Mouse (Mus musculus) hindbrain, embryonic 11.5 days (tissue): ENCODE data around the gene Cnih2. TPM values are rescaled to one million over a fixed set of nuclear protein-coding genes. Genes with fewer than 3 reads are reported as not detected.
A peak's percentile ranks its signal among the peaks of the same experiment; 100 is the strongest.

ENCODE experiments used
- ATAC-seq: fragments of 200-750 bp; cut with Nextera tagmentation; 2 replicates; pipeline ENCODE4 v1.8.0; 2017; ENCODE audit warnings: mild to moderate bottlenecking, moderate TSS enrichment, moderate library complexity; ENCODE audit not compliant: low FRiP score
- DNase-seq: peaks from one replicate; pipeline ENCODE4 v3.0.0-alpha.2; 2015; ENCODE audit warnings: low spot score
- H3K27ac ChIP-seq: fragments of 300-500 bp; sonication (generic); 2 replicates; pipeline ENCODE4 v1.5.1; 2014; ENCODE audit warnings: mild to moderate bottlenecking, low read depth, low read length
- H3K27me3 ChIP-seq: fragments of 300-500 bp; sonication (generic); 2 replicates; pipeline ENCODE4 v1.6.1; 2014; ENCODE audit warnings: mild to moderate bottlenecking, low read length, moderate library complexity, mixed read lengths; ENCODE audit not compliant: control insufficient read depth, insufficient read depth
- H3K36me3 ChIP-seq: fragments of 300-500 bp; sonication (generic); 2 replicates; pipeline ENCODE4 v1.6.1; 2014; ENCODE audit warnings: mild to moderate bottlenecking, low read length, moderate library complexity, mixed read lengths; ENCODE audit not compliant: control insufficient read depth, insufficient read depth
- H3K4me1 ChIP-seq: fragments of 300-500 bp; sonication (generic); replicated peaks from 2 replicates; pipeline ENCODE4 v1.6.1; 2014; ENCODE audit warnings: low read length, mixed read lengths; ENCODE audit not compliant: control insufficient read depth, insufficient read depth
- H3K4me2 ChIP-seq: fragments of 300-500 bp; sonication (generic); replicated peaks from 2 replicates; pipeline ENCODE4 v1.6.1; 2014; ENCODE audit warnings: mild to moderate bottlenecking, low read depth, low read length
- H3K4me3 ChIP-seq: fragments of 300-500 bp; sonication (generic); 2 replicates; pipeline ENCODE4 v1.5.1; 2014; ENCODE audit warnings: low read depth, low read length
- H3K9ac ChIP-seq: fragments of 300-500 bp; sonication (generic); 2 replicates; pipeline ENCODE4 v1.6.1; 2014; ENCODE audit warnings: low read depth, low read length
- H3K9me3 ChIP-seq: fragments of 300-500 bp; sonication (generic); 2 replicates; pipeline ENCODE4 v1.6.1; 2016; ENCODE audit warnings: low read length; ENCODE audit not compliant: control insufficient read depth
- WGBS: fragments of 180-500 bp; shearing (Covaris S2); extraction: QIAGEN DNeasy Blood & Tissue Kit; methylation state at CpG from one replicate; pipeline ENCODE4 v1.1.7; 2014; 5-methylcytosine and 5-hydroxymethylcytosine counted together
- polyA plus RNA-seq: library from polyadenylated mRNA; unstranded; fragments of >200 nt; fragmentation: Nextera tagmentation; extraction: Ambion mirVana; gene quantifications from 2 replicates; pipeline ENCODE4 v1.2.1, GENCODE M21; 2014

The Cnih2 gene
- polyA plus RNA-seq, 1 experiment from 2014 or later, result 128 TPM

DNA sequence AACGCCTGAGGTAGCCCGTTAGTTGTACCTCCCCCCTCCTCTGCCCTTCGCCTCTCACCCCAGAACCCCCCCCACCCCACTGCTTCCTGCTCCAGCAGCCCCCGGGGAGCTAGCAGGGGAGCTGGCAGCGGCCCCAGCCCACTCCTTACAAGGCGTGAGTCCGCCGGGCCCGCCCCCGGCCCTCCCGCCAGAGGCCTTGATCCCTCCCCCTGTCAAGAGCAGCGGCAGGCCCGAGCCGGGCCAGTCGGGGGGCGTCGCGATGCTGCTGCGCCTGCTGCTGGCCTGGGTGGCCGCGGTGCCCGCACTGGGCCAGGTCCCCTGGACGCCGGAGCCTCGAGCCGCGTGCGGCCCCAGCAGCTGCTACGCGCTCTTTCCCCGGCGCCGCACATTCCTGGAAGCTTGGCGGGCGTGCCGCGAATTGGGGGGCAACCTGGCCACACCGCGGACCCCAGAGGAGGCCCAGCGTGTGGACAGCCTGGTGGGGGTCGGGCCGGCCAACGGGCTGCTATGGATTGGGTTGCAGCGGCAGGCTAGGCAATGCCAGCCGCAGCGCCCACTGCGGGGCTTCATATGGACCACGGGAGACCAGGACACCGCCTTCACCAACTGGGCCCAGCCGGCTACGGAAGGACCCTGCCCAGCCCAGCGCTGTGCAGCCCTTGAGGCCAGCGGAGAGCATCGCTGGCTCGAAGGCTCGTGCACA lies 30.3 kb downstream of the Cnih2 start, which contains the start of gene Cd248:
Cd248 (plus strand) TSS at position 212 of the 703 bp plus-strand sequence.
- ATAC-seq, result no peak
- Histone ChIP-seq H3K27ac (no peak within 1 kb of the TSS), H3K27me3 (peaks cover 22% of the 10 kb centered on the region)

DNA sequence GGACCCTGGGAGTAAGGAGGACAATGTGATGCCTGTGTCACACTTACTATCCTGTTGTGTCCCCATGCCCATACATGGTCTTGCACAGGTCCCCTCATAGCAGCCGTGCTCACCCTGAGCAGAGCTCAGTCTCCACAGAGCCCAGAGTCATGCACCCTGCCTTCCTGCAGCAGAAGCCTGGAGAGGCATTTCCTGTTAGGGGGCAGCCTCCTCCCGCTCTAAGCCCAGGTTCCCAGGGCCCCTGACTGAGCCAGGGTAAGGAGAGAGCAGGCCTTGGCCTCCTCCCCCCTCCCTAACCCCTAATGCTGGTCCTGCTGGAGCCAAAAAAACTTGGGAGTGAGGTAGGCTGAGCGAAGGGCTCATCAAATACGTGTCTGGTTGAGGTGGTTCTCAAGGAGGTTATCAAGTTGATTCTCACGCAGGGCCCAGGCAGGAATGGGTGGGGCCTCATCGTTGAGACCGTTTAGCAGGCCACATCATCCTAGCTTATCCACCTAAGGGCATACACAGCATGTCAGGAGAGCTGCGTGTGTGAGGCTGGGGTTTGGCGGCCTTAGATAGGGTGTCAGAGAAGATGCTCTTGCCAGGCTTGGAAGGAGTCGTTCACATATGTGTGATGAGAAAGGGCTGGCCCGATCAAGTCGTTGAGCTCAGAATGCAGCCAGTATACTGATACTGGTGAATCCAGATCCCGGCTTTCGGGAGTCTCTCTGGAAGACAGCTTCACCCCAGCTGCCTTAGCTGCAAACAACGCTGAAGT lies 31.1 kb downstream of the Cnih2 start:
- peaks cover 22% of the 10 kb centered on the region for H3K27me3 ChIP-seq
- peak overlapping the region; percentile 91 for H3K4me2 ChIP-seq
- no peaks in the 10 kb centered on the region for H3K36me3 ChIP-seq
- 12% methylated on average over 15 of the region's 15 CpGs for WGBS
- H3K4me3 ChIP-seq, result peak overlapping the region; percentile 35
- H3K9ac ChIP-seq, result peak overlapping the region; percentile 62; the same call in 1 of the 2 replicates
- DNase-seq (peak; percentile 47), ATAC-seq (no peak)
- H3K27ac ChIP-seq, result no peak overlapping the region
- peaks cover 32% of the 10 kb centered on the region for H3K4me1 ChIP-seq
- H3K9me3 ChIP-seq, result no peaks in the 10 kb centered on the region

More for the DNA sequence above, 30.3 kb downstream of the Cnih2 start, which contains the start of gene Cd248:
- Histone ChIP-seq H3K4me1 (peaks cover 32% of the 10 kb centered on the region), H3K36me3 (no peaks in the 10 kb centered on the region), H3K9ac (peak within 1 kb of the TSS; percentile 62), H3K9me3 (no peaks in the 10 kb centered on the region), H3K4me3 (peak within 1 kb of the TSS; percentile 35), H3K4me2 (peak within 1 kb of the TSS; percentile 91)
- DNase-seq, result peak; percentile 67
- WGBS, result under 1% methylated on average over 47 of the region's 56 CpGs

DNA sequence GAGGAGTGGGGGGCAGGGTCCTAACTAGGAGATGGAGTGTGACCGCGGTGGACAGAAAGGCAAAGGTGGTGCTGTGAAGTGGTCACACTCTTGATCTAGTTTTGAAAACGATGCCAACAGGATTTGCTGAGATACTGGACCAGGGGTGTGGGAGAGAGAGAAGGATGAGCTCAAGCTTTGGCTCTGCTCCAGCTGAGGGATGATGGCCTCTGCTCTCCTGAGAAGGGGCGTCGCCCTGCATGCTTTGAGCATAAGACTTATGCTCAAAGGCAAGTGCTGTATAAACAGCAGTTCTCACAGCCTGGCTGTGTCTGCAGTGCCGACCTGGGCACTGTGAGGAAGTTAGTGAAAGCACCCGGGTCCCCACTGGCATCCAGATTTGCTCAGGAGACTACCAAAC lies 33.2 kb downstream of the Cnih2 start:
- H3K4me2 ChIP-seq, result no peak overlapping the region
- DNase-seq (no peak), ATAC-seq (no peak)
- 75% methylated on average over 7 of the region's 7 CpGs for WGBS
- H3K4me3 ChIP-seq, result no peak overlapping the region
- H3K9me3 ChIP-seq, result no peaks in the 10 kb centered on the region
- H3K4me1 ChIP-seq, result peaks cover 24% of the 10 kb centered on the region
- no peaks in the 10 kb centered on the region for H3K36me3 ChIP-seq
- no peak overlapping the region for H3K9ac ChIP-seq
- peaks cover 22% of the 10 kb centered on the region for H3K27me3 ChIP-seq
- H3K27ac ChIP-seq, result no peak overlapping the region

DNA sequence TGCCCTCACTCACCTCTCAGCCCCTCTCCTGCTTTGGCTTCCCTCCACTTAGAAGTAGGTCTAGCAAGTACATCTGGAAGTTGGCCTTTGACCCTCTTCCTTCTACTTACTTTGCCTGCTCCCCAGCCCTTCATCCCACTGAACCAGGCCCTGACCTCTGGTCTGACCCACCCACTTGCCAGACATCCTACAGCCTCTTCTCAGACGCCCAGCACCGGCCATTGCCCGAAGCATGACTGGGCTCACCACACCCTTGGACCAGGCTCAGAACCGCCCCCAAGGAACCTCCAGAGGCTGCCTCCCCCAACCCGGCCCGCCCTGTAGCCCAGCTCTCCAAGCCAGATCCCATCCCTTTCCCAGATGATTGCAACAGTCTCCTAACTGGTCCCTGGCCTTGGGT lies 35.9 kb downstream of the Cnih2 start:
- 64% methylated on average over 6 of the region's 6 CpGs for WGBS
- DNase-seq (no peak), ATAC-seq (no peak)
- Histone ChIP-seq H3K4me3 (no peak overlapping the region), H3K9me3 (no peaks in the 10 kb centered on the region), H3K9ac (0 out of 2 replicates have a peak overlapping the region, but pooled peaks have one; percentile 2), H3K27me3 (peaks cover 5% of the 10 kb centered on the region), H3K4me2 (no peak overlapping the region), H3K4me1 (peaks cover 13% of the 10 kb centered on the region), H3K27ac (no peak overlapping the region), H3K36me3 (no peaks in the 10 kb centered on the region)

DNA sequence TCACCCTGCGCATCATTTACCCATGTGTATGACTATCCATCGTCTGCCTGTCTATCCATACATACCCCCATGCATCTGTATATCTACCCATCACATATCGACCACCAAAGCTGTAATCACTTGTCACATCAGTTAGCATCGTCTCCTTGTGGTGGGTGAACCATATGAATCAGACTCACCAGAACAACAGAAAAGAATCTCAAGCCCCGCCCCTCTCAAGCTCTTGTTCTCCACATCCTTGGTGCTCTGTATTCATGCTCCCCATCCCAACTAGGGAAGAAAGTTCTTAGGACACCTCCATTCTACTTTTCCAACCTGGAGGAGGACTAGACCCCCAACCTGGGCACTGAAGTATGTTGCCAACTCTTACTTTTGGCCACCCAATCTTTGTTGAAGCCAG lies 36.3 kb downstream of the Cnih2 start:
- Histone ChIP-seq H3K4me2 (no peak overlapping the region), H3K4me3 (no peak overlapping the region), H3K27ac (no peak overlapping the region), H3K4me1 (peaks cover 9% of the 10 kb centered on the region), H3K9ac (no peak overlapping the region), H3K27me3 (peaks cover 3% of the 10 kb centered on the region), H3K36me3 (no peaks in the 10 kb centered on the region), H3K9me3 (no peaks in the 10 kb centered on the region)
- no peak for ATAC-seq
- DNase-seq, result no peak
- whole genome bisulfite sequencing, result 85% methylated on average over 5 of the region's 5 CpGs

DNA sequence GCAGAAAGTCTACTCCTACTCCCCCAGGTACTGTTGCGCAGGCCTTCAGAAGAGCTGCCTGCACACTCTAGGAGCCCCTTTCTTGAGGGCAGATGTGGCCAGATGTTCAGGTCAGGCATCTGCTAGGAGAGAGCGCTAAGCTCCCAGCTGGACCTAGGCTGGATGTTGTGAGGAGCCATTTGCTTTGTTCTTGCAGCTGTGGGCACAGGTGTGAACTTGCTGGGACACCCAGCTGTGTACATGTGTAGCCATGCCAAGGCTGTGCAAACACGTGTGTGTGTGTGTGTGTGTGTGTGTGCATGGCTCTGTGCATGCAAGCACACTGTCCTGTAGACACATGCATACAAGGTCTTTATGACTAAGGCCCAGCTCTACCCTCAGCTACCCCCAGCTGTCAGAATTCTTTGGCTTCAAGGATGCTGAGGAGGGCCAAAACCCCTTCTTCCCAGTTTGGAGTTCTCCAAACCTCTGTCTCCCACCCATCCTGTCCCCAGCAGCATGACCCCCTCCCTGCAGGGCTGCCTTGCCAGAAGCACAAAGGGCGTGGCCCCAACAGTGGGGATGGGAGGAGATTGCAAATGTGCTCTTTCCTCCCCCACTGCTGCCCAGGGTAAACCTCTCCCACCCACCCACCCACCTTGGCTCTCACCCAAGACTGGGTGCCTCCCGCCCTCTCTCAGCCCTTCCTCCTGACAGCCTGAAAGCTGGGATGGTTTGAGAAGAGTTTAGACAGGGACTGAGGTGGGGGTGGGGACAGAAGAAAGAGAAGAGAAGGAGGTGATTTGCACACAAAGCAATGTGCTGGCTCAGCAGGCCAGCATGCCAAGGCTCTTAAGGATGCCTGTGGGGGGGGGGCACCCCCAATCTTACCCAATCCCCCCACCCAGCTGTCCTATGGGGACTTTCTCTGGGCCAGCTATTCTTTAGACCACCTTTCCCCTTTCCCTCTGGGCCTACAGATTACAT lies 37.7 kb downstream of the Cnih2 start:
- no peaks in the 10 kb centered on the region for H3K27me3 ChIP-seq
- H3K36me3 ChIP-seq, result no peaks in the 10 kb centered on the region
- ATAC-seq (no peak), DNase-seq (no peak)
- H3K9me3 ChIP-seq, result no peaks in the 10 kb centered on the region
- no peak overlapping the region for H3K4me3 ChIP-seq
- H3K9ac ChIP-seq, result no peak overlapping the region
- no peak overlapping the region for H3K27ac ChIP-seq
- no peak overlapping the region for H3K4me2 ChIP-seq
- H3K4me1 ChIP-seq, result peaks cover 7% of the 10 kb centered on the region
- WGBS, result 36% methylated on average over 5 of the region's 5 CpGs

DNA sequence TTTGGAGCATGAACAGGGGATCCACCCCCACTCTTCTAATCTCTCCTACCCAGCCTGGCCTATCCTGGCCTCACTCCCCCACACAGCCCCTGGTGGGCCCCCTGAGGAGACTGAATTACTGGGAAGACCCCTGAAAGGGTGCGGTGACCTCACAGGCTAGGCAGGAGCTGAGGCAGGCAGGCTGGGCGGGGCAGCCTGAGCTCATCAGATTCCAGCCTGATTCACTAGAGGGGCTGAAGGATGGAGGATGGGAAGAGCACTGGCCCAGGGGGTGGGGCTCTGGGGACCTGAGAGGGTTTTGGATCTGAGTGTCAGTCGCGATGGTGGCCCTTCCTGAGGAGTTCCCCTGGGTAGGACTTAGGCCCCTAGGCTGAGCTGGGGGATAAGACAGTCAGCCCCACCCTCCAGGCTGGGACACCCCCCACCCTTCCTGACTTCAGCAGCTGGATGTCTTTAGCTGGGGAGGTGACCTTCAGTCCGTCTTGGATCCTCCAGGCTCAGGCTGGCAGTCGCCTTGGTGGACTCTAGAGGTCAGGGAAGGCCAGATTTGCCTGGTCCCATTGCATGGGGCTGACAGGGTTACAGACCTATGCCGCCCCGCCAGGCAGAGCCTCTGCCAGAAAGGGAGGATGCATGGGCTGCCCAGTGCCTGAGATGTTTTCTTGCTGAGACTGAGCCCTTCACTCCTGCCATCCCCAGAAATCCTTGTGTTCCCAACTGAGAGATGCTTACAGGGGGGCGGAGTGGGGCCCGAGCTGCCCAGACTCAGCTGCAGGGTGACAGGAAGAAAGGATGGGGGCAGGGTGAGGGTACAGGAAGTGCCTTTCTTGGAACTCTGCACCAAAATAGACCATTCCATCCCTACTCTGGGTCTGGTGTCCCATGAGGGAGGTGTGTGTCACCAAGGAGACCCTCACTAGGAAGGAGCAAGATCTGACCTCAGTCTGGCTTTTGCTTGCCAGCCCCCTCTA lies 39.2 kb downstream of the Cnih2 start:
- Histone ChIP-seq H3K4me1 (peaks cover 7% of the 10 kb centered on the region), H3K4me2 (no peak overlapping the region), H3K27me3 (no peaks in the 10 kb centered on the region; the same call in 1 of the 2 replicates), H3K36me3 (no peaks in the 10 kb centered on the region), H3K27ac (no peak overlapping the region), H3K4me3 (no peak overlapping the region), H3K9me3 (no peaks in the 10 kb centered on the region), H3K9ac (no peak overlapping the region)
- 17% methylated on average over 10 of the region's 10 CpGs for WGBS
- peak; percentile 34 for ATAC-seq
- DNase-seq, result peak; percentile 27
